Mouse (Mus musculus) CD8-positive naive resting alpha-beta T cell, adult 2 months (primary cell): ENCODE results near the gene Gdf15.

ENCODE experiments used
- DNase-seq, 2 experiments: peaks; one replicate each; pipeline ENCODE4 v3.0.0; 2022; ENCODE audit warnings: low read depth in 2 of 2, low spot score in 2 of 2

The Gdf15 gene

DNA sequence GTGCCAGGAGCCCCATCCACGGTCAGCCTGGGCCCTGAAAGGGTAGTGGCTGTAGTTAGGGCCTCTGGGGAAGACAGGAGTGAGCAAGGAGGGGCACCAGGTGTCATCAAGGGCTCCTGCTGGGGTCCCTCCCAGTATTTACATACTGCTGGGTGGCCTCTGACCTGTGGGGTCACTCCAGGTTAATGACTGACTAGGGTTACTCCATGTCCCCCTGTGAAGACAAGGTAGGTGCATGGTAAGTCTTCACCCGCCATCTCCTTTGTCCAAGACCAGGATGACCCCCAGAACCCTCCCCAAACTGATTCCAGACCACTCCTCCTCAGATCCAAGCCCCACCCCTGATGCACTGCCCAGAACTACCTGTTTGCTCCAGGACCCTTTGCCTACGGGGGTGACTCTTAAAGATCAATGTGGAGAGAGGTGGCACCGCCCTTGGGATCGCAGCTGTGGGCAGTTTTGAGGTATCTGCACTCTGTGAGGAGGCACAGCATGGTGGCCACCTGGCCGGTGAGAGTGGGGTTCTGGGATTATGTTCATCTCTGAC is at the start of gene Gdf15:
TSS of gene Gdf15 (minus strand) at position 111 of the 547 bp plus-strand sequence.
- no peak for DNase-seq

DNA sequence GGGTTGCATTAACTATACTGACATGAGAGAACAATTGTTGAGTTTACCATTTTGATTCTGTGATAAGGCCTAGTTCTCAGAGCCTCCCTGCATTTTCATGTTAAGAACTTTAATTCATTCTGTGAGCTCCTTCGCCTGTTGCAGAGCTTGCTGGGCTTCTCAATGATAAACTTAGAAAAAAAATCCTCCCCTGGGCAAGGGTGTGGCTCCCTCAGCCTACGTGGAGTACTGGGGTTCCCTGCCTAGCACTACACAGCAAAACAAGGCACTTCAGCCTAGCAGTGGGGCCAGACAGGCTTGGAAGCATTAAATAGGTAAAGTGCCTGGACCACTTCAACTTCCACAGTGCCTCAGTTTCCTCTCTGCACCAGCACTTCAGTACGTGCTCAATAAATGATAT is 49.2 kb upstream of the Gdf15 start:
- no peak for DNase-seq

DNA sequence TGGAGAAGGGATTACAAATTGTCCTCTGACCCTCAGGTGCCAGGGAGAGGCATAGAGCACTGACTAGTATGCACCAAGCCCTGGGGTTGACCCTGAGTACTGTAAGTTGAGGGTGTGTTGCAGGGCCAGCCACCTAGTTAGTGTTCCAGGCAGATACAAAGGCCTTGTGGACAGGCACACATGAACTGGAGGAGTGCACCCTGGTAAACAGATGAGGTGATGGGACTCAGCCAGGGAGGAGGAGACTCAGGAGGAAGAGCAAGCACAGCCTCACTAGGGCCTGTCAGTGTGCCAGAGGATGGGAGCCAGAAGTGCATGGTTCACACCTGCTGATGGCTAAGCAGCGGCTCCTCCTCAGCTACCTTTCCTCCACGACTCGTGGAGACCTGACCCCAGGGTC is 47.8 kb upstream of the Gdf15 start:
- DNase-seq = no peak

DNA sequence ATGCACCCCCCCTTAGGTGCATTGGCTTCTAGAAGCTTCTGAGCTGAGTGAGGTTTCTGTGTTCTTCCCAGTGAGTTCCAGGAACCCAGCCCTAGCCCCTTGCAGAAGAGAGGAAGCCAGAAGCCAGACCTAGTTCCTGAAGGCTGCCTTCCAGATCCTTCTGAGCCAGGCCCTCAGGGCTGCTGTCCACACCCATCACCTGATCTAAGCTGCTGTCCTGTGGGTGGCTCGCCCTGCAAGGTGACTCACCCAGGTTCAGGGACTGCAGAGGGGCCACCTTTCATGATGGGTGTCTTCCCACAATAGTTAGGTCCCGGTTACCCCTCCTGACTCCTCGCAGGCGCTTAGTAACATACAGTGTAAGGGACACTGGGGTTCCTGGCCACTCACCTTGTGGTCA is 47.1 kb upstream of the Gdf15 start:
- no peak for DNase-seq

DNA sequence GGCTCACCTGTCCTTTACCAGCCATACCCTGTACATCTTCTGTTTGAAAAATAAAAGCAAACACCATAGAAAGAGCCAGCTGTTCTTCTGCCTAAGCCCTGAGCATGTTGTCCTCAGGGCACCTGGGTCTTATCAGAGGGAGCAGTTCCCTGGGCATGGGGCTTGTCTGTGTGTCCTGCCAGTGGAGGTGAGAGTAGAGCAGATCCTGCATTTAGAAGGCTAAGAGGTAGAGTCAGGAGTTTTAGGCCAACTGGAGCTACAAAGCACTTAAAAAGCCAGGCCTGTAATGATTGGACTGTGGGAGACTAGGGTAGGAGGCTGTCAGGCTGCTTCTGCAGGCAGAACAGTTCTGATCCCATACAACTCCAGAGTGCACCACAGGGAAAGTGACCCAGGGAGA is 46.4 kb upstream of the Gdf15 start:
- DNase-seq = no peak

DNA sequence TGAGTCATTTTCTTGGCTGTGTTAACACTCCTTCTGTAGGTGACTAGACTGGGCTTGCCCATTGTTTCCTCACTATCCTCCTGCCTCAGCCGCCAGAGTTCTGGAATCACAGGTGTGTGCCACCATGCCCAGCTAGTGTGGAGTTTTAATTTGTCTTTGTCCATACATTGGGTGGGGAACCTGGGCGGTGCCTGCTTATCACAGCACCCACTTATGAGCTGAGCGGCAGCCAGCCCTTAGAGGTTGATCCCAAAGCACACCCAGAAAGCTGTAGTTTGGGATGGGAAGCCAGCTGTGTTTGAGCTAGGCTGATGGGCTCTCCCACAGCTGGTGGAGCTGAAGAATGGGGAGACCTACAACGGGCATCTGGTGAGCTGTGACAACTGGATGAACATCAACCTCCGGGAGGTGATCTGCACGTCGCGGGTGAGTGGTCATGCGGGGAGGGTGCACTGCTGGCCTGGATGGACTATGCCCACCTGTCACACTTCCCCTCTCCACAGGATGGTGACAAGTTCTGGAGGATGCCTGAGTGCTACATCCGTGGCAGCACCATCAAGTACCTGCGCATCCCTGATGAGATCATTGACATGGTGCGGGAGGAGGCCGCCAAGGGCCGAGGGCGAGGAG is 45.3 kb upstream of the Gdf15 start:
- DNase-seq = no peak

DNA sequence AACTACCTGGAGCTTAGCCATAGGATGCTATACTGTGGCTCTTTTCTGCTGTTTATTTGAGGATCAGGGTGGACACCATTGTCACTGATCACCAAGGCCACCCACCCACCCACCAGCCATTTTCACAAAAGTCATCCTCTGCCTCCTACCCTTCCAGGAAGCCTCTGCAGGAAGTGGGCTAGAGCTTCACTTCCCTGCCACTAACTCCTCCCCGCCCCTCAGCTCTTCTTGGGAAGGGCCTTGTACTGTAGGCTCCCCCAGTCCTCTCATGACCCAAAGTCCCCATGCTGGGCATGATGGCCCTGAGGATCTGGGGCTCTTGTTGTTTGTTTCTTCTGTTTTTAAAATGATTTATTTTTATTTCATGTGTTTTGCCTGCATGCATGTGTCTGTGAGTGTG is 43.1 kb upstream of the Gdf15 start:
- peak in 1 of 2 experiments; percentile 37 for DNase-seq

DNA sequence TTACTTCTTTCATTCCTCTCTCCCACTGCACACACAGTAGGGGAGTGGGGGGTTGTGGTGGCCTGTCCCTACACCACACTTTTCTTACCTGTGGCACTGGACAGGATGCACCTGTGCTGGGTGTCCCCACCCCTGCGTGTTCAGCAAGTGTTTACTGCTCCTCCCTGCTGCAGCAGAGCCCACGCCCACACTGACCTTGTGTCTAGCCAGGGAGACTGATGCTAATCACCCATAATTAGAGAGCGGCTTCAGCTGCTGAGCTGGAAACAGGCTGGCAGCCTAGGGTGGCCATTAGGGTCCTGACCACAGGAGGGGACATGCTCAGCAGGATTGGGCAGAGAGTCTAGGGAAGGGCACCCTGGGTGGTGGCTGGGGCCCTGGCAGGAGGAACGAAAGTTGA is 42.5 kb upstream of the Gdf15 start:
- no peak for DNase-seq

DNA sequence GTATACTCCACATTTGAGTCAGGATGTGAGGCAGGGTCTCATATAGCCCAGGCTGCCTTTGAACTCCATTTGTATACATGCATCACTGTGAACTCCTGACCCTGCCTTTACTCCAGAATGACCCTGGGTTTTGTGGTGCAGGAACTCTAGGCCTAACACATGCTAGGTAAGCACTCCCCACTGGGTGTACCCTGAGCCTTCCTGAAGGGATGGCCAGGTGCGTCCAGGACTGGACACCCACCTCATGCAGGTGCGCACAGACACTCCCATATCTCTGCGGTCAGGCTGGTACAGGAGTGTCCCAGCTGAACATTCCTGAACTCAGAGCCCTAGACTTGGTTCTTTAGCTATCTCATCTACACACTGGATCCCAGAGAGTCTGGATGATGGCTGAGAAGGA is 41.9 kb upstream of the Gdf15 start:
- DNase-seq = no peak

DNA sequence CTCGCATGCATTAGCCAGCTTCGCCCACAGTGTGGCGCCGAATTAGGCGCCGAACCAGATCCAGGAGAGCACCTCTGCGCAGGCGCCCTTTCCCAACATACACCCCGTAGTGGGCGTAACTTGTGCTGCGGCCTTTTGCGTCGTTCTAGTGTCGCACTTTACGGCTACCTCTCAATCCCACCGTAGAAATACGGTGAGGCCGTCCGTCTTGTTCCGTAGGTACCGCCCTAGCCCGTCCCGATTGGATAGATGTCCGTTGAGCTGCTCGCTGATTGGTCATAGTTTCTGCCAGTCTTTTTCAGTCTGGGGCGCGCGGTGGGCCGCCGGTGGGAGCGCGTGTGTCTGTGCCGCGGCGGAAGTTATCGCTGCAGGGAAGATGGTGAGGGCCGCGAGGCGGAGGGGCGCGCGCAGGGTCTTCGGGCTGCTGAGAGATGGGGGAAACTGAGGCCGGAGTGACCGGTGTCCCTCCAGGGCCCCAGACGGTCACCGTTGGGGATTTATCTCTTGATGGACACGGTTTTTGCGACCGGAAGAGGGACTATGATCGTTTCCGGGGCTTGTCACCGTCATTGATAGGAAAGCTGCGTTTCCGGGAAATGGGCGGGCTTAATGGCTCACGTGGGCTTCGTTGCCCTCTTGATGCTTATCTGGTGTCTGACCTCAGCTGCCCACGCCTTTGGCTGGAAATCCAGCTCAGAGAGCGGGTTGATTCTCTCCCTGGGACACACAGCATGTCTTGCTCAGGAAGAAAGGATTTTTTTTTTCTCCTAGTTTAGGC is 41.0 kb upstream of the Gdf15 start, which contains the start of gene Lsm4:
TSS of gene Lsm4 (plus strand) at position 170 of the 778 bp plus-strand sequence.
- peak; percentile 95 to 97 for DNase-seq

DNA sequence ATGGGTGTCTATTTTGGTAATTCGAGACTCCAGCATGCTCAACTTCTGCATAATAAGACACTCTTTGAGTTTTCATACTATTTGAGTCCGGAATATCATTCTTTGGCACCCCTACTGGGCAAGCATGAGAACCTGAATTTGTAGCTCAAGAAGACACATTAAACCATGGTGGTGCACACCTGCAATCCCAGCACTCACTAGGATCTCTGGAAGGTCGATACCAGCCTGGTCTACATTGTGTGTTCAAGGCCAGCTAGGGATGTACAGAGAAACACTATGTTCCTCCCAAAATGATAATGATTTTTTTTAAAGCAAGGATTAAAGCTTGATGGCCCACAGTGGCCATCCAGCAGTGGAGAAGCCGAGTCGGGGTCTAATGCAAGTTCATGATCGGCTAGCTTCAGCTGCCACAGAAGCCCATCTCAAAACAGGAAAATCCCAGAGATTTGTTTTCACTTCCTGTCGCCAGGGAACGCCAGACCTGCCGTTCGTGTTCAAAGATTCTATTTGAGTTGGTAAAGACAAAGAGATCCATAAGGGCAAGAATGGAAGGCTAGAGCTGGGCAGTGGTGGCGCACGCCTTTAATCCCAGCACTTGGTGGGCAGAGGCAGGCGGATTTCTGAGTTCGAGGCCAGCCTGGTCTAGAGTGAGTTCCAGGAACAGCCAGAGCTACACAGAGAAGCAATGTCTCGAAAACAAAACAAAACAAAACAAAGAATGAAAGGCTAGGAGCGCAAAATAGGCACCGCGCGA is 40.2 kb upstream of the Gdf15 start:
- no peak for DNase-seq

DNA sequence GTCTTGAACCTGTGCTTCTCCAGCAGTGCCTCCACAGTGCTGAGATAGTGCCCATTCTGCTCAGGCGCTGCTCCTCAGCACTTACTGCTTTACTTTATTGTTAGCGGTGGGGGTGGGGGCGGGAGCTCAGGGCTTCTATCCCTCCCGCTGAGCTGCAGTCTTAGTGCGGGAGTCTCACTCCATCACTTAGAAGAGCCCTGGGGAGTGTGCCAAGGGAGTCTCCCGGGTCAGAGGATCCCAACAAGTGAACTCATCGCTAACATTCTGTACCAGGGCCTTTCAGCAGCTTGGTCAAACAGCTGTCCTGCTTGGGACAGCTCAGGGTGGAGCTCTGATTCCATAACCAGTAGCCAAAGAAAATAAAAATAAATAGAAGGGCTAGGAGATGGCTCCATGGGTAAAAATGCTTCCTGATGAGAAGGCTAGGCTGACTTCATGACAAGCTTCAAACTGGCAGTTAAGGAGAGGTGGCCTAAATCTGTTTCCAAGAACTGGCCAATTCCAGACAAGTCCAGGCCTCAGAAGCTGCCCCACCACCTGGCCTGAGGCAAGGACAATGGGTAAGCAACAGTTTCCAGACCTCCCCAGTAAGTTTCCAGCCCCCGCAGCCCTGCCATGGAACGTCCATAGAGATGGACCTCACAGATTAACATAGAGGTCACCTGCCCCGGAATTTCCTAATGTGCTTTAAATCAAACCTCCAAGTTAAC is 39.5 kb upstream of the Gdf15 start:
- DNase-seq = no peak

DNA sequence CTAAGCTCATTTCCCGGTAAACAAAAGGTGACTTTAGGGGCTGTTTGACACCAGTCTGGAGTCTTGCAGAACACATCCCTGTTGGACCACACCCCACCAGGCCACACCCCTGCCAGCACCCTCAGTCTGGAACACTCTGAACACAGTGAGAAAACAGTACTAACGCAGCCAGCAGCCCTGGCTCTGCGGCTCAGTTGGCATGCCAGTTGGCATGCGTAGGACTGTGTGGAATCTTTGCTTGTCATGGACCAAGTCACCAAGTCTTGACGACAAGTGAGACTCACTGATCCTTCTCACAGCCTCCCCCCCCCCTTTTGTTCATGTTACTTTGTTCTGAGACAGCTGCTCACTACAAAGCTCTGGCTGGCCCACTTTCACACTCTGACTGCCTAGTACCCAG is 34.8 kb upstream of the Gdf15 start:
- DNase-seq = no peak

DNA sequence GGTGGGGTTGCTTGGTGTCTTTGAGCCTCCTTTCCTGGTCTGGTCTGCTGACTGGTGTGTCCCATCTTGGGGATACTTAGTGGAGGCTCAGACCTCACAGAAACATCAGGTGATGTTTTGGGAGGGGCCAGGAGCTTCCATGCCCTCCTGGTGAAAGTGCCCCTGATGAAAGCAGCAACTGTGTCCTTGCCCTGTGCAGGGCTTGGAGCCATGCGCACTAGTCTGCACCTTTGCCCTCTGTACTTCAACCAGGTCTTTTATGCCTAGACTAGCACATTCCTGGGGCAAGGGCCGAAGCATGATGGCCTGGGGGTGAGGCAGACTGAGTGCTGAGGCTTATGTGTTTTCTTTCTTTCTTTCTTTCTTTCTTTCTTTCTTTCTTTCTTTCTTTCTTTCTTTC is 33.3 kb upstream of the Gdf15 start:
- DNase-seq = no peak

DNA sequence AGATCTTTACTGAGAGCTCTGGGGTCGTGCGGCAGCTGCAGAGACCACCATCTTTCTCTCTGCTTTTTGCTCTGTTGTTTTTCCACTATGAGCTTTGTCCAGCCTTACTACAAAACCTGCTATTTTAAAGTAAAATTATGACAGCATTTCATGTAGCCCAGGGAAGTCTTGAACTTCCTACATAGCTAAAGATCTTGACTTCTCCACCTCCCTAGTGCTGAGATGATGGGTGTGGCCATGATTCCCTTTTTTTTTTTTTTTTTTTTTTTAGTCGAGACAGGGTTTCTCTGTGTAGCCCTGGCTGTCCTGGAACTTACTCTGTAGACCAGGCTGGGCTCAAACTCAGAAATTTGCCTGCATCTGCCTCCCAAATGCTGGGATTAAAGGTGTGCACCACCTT is 32.4 kb upstream of the Gdf15 start:
- no peak for DNase-seq

DNA sequence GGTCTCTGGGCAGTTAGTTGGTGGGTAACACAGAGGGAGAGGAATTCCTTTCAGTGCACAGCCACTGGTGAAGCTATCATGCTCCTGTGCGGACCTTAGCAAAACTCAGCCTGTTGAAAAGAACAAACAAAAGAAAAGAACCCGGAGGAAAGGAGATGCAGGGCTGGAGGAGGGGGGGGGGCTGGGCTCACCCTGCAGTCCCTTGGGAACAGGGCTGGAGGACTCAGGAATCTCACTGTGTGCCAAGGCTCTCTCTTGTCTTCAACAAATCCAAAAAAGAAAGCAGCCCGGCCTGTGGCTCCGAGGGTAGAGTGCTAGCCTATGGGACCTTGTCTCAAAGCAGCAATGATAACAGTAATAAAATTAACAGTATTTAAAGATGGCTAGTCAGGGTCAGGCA is 31.4 kb upstream of the Gdf15 start:
- no peak for DNase-seq

DNA sequence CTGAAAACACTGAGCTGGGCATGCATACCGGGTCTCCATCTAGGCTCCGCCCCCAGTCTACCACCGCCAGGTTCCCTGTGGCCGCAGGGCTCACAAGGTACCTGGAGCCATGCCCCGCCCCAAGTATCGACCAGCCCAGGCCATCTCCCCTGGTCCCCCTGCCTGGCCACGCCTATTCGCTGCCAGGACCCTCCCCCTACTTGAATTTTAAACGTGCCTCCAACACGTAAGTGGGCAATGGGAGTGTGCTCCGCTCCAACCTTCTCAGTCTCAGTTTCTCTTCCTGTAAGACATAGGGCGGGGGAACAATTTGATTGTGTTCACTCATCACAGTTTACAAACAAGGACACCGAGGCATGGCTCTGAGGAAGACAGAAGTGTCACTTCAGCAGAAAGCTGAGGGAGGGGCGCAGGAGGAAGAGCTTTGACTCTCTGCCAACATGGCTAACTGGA is 28.0 kb upstream of the Gdf15 start, which contains the start of gene Pgpep1:
TSS of gene Pgpep1 (minus strand) at position 116 of the 453 bp plus-strand sequence.
- no peak for DNase-seq

DNA sequence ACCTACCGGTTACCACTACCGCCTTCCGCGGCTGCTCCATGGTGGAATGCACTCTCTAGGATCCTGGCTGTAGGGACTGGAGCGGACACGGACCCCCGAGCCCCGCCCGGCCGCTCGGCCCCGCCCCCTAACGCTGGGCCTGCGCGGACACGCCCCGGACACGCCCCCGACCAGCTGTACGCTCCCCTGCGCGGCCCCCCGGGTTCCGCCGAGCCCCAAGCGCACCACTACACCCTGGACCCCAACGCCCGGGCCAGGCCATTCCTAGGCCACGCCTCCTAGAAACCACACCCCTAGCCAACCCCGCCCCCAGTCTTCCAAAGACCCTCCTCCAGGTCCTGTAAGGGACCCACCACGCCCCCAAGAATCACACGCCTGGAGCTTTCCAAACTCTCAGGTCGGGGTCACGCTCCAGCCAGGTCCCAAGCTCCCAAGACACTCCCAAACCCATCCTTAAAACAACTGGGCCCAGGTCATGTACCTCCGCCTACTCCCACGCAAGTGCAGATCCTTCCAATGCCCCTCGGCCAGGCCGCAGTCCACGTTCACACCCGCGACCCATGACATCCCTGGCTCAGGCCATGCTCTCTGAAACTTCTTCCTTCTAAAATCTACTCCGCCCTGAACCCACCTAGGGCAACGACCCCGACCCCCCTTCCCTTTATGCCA is 27.5 kb upstream of the Gdf15 start:
- peak; percentile 40 to 61 for DNase-seq

DNA sequence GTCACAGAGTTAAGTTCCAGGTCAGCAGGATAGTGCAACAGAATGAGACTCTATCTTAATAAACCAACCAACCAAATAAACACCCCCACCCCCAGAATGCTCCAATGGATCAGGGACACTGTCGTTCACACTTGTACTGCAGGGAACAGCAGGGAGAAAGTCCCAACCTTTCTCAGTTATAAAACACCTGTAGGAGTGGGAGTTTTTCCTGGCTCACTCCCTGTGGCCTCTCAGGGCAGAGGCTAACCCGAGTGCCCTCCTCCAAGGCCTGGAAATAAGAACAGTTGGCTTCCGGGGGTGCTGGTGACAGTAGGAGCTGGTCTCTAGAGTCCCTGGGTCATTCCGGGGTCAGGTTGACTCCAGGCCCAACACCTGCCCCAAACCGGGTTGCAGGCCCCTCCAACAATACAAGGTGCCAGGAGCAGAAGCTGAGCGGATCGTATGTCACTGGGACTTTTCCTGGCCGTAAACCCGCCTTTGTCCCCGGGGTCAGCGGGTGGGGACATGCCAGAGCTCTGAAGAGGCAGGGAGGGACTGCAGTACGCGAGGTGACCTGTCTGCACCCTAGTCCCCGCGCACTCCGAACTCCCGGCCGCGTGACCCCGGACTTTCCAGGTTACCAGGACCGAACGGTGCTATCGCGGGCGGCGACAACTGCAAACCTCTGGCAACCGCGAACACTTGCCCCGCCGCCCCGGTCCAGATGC is 26.8 kb upstream of the Gdf15 start:
- DNase-seq = no peak

DNA sequence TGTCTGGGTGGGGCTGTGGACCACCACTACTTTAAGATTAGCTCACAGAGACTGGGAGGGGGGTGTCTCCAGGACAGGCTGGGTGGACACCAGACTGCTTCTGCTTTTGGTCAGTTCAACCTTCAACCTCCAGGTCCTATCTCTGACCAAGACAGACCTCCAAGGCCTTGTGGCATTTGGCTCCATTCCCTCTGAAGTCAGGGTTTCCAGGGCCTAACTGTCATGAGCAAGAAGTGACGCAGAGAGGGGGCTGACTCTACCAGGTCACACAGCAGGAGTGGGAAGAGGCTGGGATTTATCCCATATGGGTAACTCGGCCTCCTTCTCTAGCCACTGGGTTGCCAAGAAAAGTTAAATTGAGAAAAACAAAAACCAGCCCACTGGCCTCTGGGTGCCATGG is 25.5 kb upstream of the Gdf15 start:
- DNase-seq = no peak
